Mouse (Mus musculus) liver, embryonic 14.5 days (tissue): ENCODE measurements around the gene Rnf135.

Source experiments
- CTCF ChIP-seq: IDR thresholded peaks from 2 replicates; pipeline ENCODE4 v1.5.1; 2016; ENCODE audit warnings: antibody characterized with exemption, low read depth, control low read depth
- EP300 ChIP-seq: IDR thresholded peaks from 2 replicates; pipeline ENCODE4 v1.6.1; 2016; ENCODE audit warnings: antibody characterized with exemption, low read depth

DNA sequence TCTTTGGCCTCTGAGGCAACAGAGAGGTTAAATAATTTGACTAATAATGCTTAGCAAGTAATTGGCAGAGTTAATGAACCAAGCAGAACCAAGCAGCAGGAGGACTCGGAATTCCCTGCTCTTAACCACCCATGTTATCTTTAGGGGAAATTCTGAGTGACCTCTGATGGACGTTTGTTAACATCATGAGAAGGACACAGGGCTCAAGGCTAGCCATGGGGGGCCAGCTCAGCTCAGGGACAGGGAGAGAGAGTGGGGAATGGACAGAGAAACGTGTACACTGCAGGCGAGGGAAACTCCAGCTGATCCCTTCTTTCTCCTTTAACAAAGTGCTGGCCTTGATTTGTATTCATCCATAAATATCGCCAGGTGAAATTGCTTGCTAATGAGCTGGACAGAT lies 21.3 kb downstream of the Rnf135 start:
- TF ChIP-seq CTCF (no peak), EP300 (no peak)
